Mouse (Mus musculus) cortical plate, adult 2 months (tissue): Measurements from ENCODE around the gene Rpusd4.

Experiments
- CTCF ChIP-seq: fragments of 200-500 bp; IDR thresholded peaks from 2 replicates; pipeline ENCODE4 v1.5.1; 2011; ENCODE audit warnings: mild to moderate bottlenecking, control low read depth, low read length; ENCODE audit not compliant: insufficient read depth; ENCODE audit errors: extremely low read depth
- POLR2A ChIP-seq: fragments of 200-500 bp; IDR thresholded peaks from 2 replicates; pipeline ENCODE4 v1.6.1; 2011; ENCODE audit warnings: mild to moderate bottlenecking, low read length, control low read depth; ENCODE audit not compliant: insufficient read depth; ENCODE audit errors: extremely low read depth

- TF ChIP-seq POLR2A (no peak), CTCF (no peak)
Measured at GRCm38 (mm10) chr9:35263431-35263830, 4.2 kb upstream of the Rpusd4 start.
